Mouse (Mus musculus): Measurements from ENCODE around the gene Nlk.
A peak's percentile ranks its signal among the peaks of the same experiment; 100 is the strongest.
"Not testable (repeated sequence)": the region's sequence is repeated elsewhere in the genome, so short reads cannot be mapped to it uniquely, and the experiment has no call there.

Nlk gene

GRCm38 (mm10) chr11:78547718-78548460 lies 149.3 kb downstream of the Nlk start:
- no peak for DNase-seq (ENCODE audit: low read depth, low spot score)

- DNase-seq (ENCODE audit: low read depth, low spot score): no peak
These were observed 152.0 kb downstream of the Nlk start for GRCm38 (mm10) chr11:78545181-78545580.

- no peak for DNase-seq (ENCODE audit: low read depth, low spot score)
These were observed 152.6 kb downstream of the Nlk start for GRCm38 (mm10) chr11:78544449-78545111.

- no peak for DNase-seq (ENCODE audit: low read depth, low spot score)
These were observed 156.8 kb downstream of the Nlk start for GRCm38 (mm10) chr11:78540358-78540757.

GRCm38 (mm10) chr11:78536690-78537084 lies 160.5 kb downstream of the Nlk start:
- DNase-seq (ENCODE audit: low read depth, low spot score): no peak

GRCm38 (mm10) chr11:78536080-78536689 lies 161.0 kb downstream of the Nlk start, which contains the start of the genes Tnfaip1 and Ift20:
Gene Tnfaip1 (minus strand): TSS chr11:78536332.
Gene Ift20 (plus strand): TSS chr11:78536361.
- DNase-seq (ENCODE audit: low read depth, low spot score): peak; percentile 97

- DNase-seq (ENCODE audit: low read depth, low spot score): peak; percentile 49
These were observed 161.6 kb downstream of the Nlk start for GRCm38 (mm10) chr11:78535376-78536079.

- no peak for DNase-seq (ENCODE audit: low read depth, low spot score)
These were observed 162.7 kb downstream of the Nlk start for GRCm38 (mm10) chr11:78534516-78534915.

GRCm38 (mm10) chr11:78531515-78531914 lies 165.7 kb downstream of the Nlk start:
- DNase-seq (ENCODE audit: low read depth, low spot score): not testable (repeated sequence)

- DNase-seq (ENCODE audit: low read depth, low spot score): peak; percentile 45
These were observed 166.1 kb downstream of the Nlk start for GRCm38 (mm10) chr11:78531046-78531445.

- DNase-seq (ENCODE audit: low read depth, low spot score): no peak
These were observed 167.2 kb downstream of the Nlk start for GRCm38 (mm10) chr11:78530001-78530400.

GRCm38 (mm10) chr11:78528714-78529113 lies 168.5 kb downstream of the Nlk start:
- no peak for DNase-seq (ENCODE audit: low read depth, low spot score)

- DNase-seq (ENCODE audit: low read depth, low spot score): no peak
These were observed 172.3 kb downstream of the Nlk start for GRCm38 (mm10) chr11:78524838-78525237.

- no peak for DNase-seq (ENCODE audit: low read depth, low spot score)
These were observed 173.8 kb downstream of the Nlk start for GRCm38 (mm10) chr11:78523241-78523955.

GRCm38 (mm10) chr11:78522481-78522997 lies 174.6 kb downstream of the Nlk start:
- DNase-seq (ENCODE audit: low read depth, low spot score): no peak

- DNase-seq (ENCODE audit: low read depth, low spot score): peak; percentile 47
These were observed 175.3 kb downstream of the Nlk start for GRCm38 (mm10) chr11:78521880-78522279.

- no peak for DNase-seq (ENCODE audit: low read depth, low spot score)
These were observed 178.2 kb downstream of the Nlk start for GRCm38 (mm10) chr11:78518931-78519330.
